Mouse (Mus musculus) C2C12 (cell line): ENCODE data around the gene Hecw2.

Experiments used
- CEBPB ChIP-seq: IDR thresholded peaks from one replicate; pipeline ENCODE4 v1.6.1; 2011; ENCODE audit warnings: low read depth, mild to moderate bottlenecking, control low read depth, moderate library complexity
- CTCF ChIP-seq: IDR thresholded peaks from one replicate; pipeline ENCODE4 v1.5.1; 2011; ENCODE audit not compliant: control insufficient read depth, insufficient read depth, insufficient read length
- MAX ChIP-seq: IDR thresholded peaks from one replicate; pipeline ENCODE4 v1.6.1; 2011; ENCODE audit warnings: mild to moderate bottlenecking, control low read depth
- MYOG ChIP-seq: IDR thresholded peaks from one replicate; pipeline ENCODE4 v1.6.1; 2011; ENCODE audit not compliant: control insufficient read depth, insufficient read length; ENCODE audit errors: extremely low read depth
- USF1 ChIP-seq: IDR thresholded peaks from one replicate; pipeline ENCODE4 v1.6.1; 2011; ENCODE audit warnings: low read depth, mild to moderate bottlenecking, control low read depth, moderate library complexity

DNA sequence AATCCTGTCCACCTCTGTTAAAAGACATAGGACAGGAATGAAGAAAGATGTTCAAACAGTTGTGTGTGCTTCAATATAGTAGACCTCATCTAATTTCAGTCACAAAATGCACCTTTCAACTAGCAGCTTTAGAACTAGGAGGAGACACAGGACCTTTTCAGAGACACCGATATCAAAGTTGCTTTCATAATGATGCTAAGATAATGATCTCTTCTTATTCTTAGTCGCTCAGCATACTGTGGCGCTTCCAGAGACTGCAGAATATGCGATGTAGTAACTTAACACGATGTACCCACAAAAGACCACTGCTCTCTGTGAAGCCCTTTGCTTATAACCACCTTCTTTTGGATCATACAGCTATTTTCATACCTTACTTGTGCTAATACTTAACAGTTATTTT, 399.9 kb downstream of the Hecw2 start:
- TF ChIP-seq CTCF (no peak), MAX (no peak), CEBPB (no peak), USF1 (no peak), MYOG (no peak)
